Mouse (Mus musculus) layer of hippocampus, adult 9-11 months (tissue): ENCODE results near the gene Olfr1106.

Source experiments
- DNase-seq: peaks from one replicate; pipeline ENCODE4 v3.0.0; 2022

Olfr1106 gene

GRCm38 (mm10) chr2:87052173-87052572 lies at the start of gene Olfr1106:
Gene Olfr1106, minus strand, starts transcription at chr2:87052273.
- no peak for DNase-seq

- no peak for DNase-seq
Observed at GRCm38 (mm10) chr2:87095908-87096307, 43.8 kb upstream of the Olfr1106 start, which contains the start of gene Olfr1109. Gene Olfr1109, minus strand, starts transcription at chr2:87096008.

- no peak for DNase-seq
Observed at GRCm38 (mm10) chr2:87075717-87076116, 23.6 kb upstream of the Olfr1106 start, which contains the start of gene Olfr1107. Gene Olfr1107, minus strand, starts transcription at chr2:87075817.

- DNase-seq: no peak
Observed at GRCm38 (mm10) chr2:87036431-87036830, 15.6 kb downstream of the Olfr1106 start, which contains the start of gene Olfr1105. Gene Olfr1105, minus strand, starts transcription at chr2:87036531.

- no peak for DNase-seq
Observed at GRCm38 (mm10) chr2:87026980-87027379, 25.1 kb downstream of the Olfr1106 start, which contains the start of gene Olfr1104. Gene Olfr1104, minus strand, starts transcription at chr2:87027080.

GRCm38 (mm10) chr2:86998098-86998497 lies 54.0 kb downstream of the Olfr1106 start, which contains the start of gene Olfr1102:
Gene Olfr1102, plus strand, starts transcription at chr2:86998398.
- no peak for DNase-seq
